In the genomic region with DNA sequence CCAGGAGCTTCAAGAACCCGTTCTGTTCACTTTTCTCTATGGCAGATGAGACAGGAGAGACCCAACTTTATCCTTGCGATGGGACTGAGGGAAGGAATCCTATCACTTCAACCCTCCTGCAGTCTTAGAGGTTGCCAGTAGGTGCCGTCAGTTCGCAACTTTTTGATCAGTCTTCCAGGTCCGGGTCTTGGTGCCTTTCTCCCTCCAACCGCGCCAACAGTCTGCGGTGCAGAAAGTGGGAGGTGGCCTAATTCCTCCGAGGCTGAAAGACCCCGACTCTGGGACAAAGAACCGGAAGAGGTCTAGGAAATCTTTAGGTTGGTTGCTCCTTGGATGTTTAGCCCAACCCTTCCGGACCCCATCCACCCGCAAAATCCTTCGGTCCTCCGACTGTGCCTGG, we compare ENCODE assay signal across 8 mouse cellular contexts. TPM values are rescaled to one million over a fixed set of nuclear protein-coding genes. Genes with fewer than 3 reads are reported as not detected.
DNase-seq lines count a peak whose midpoint lies in the region; ATAC-seq and TF ChIP-seq lines count a peak whose summit lies in the region.

No protein-coding gene starts in this region.

- H3K36me3 ChIP-seq in erythroblast, embryonic 14.5 days (ENCODE audit: control insufficient read depth) = no peaks in the 10 kb centered on the region
- no peaks in the 10 kb centered on the region for H3K36me3 ChIP-seq in intestine, postnatal 0 days (ENCODE audit: control insufficient read depth, insufficient read depth)
- H3K36me3 ChIP-seq in limb, embryonic 10.5 days = peaks cover 22% of the 10 kb centered on the region
- H3K36me3 ChIP-seq in midbrain, embryonic 12.5 days = no peaks in the 10 kb centered on the region

- peak; percentile 90 for TF ChIP-seq CTCF in intestine, postnatal 0 days (IDR thresholded peaks at IDR 0.05; ENCODE audit: low read depth)

- peak overlapping the region; percentile 27 for H3K4me3 ChIP-seq in erythroblast, embryonic 14.5 days (replicated peaks)
- peak overlapping the region; percentile 47 for H3K4me3 ChIP-seq in intestine, postnatal 0 days (ENCODE audit: low read depth, low read length)
- H3K4me3 ChIP-seq in limb, embryonic 10.5 days = peak overlapping the region; percentile 89
- peak overlapping the region; percentile 51 for H3K4me3 ChIP-seq in midbrain, embryonic 12.5 days

- no peak; the same call in 1 of the 2 replicates for ATAC-seq in erythroblast, adult 5-6 weeks (replicated peaks; ENCODE audit: low FRiP score, poor library complexity, severe bottlenecking)
- peak; percentile 50 for ATAC-seq in granulocyte monocyte progenitor cell, adult 5-6 weeks (replicated peaks; ENCODE audit: poor library complexity, severe bottlenecking)
- peak; percentile 53; the same call in 1 of the 2 replicates for ATAC-seq in intestine, postnatal 0 days
- peak; percentile 81 for ATAC-seq in midbrain, embryonic 12.5 days (ENCODE audit: low FRiP score, low read depth)

- peaks cover 11% of the 10 kb centered on the region for H3K9me3 ChIP-seq in erythroblast, embryonic 14.5 days (ENCODE audit: control insufficient read depth, low read length)
- no peaks in the 10 kb centered on the region for H3K9me3 ChIP-seq in intestine, postnatal 0 days (ENCODE audit: control insufficient read depth)
- no peaks in the 10 kb centered on the region for H3K9me3 ChIP-seq in limb, embryonic 10.5 days (replicated peaks)
- H3K9me3 ChIP-seq in midbrain, embryonic 12.5 days = no peaks in the 10 kb centered on the region

- DNase-seq in embryo, embryonic 11 days = peak; percentile 95
- DNase-seq in limb, embryonic 10.5 days (ENCODE audit: low spot score) = peak; percentile 85
- DNase-seq in skeletal muscle tissue, adult 2 months (ENCODE audit: low read depth, low spot score) = peak; percentile 66

- H3K4me2 ChIP-seq in intestine, postnatal 0 days (replicated peaks; ENCODE audit: low read depth) = peak overlapping the region; percentile 92
- H3K4me2 ChIP-seq in midbrain, embryonic 12.5 days (replicated peaks) = peak overlapping the region; percentile 94

- peak overlapping the region; percentile 34; the same call in 1 of the 2 replicates for H3K9ac ChIP-seq in intestine, postnatal 0 days (ENCODE audit: low read depth, low read length)
- H3K9ac ChIP-seq in midbrain, embryonic 12.5 days (replicated peaks) = peak overlapping the region; percentile 80

- peaks cover 15% of the 10 kb centered on the region for H3K4me1 ChIP-seq in erythroblast, embryonic 14.5 days (ENCODE audit: control insufficient read depth)
- 0 out of 2 replicates have a peak, but pooled peaks cover 9% of the 10 kb centered on the region for H3K4me1 ChIP-seq in intestine, postnatal 0 days (replicated peaks; ENCODE audit: control insufficient read depth, insufficient read depth, low read length)
- peaks cover 57% of the 10 kb centered on the region for H3K4me1 ChIP-seq in limb, embryonic 10.5 days
- H3K4me1 ChIP-seq in midbrain, embryonic 12.5 days = peaks cover 25% of the 10 kb centered on the region

- under 1% methylated on average over 15 of the region's 15 CpGs for WGBS in intestine, postnatal 0 days
- WGBS in limb, embryonic 10.5 days = under 1% methylated on average over 15 of the region's 15 CpGs
- WGBS in midbrain, embryonic 12.5 days = under 1% methylated on average over 15 of the region's 15 CpGs

- peak overlapping the region; percentile 46 for H3K27ac ChIP-seq in intestine, postnatal 0 days (ENCODE audit: low read depth, low read length)
- H3K27ac ChIP-seq in limb, embryonic 10.5 days = peak overlapping the region; percentile 97
- peak overlapping the region; percentile 86 for H3K27ac ChIP-seq in midbrain, embryonic 12.5 days (replicated peaks)

- H3K27me3 ChIP-seq in erythroblast, embryonic 14.5 days (ENCODE audit: control insufficient read depth) = peaks cover 87% of the 10 kb centered on the region
- 0 out of 2 replicates have a peak, but pooled peaks cover 3% of the 10 kb centered on the region for H3K27me3 ChIP-seq in intestine, postnatal 0 days (replicated peaks; ENCODE audit: control insufficient read depth, insufficient read depth, low read length)
- H3K27me3 ChIP-seq in limb, embryonic 10.5 days (ENCODE audit: low read depth, poor library complexity, severe bottlenecking) = no peaks in the 10 kb centered on the region
- H3K27me3 ChIP-seq in midbrain, embryonic 12.5 days = 0 out of 2 replicates have a peak, but pooled peaks cover 7% of the 10 kb centered on the region

RNA-seq across cellular contexts. Expression of gene Igfbp4, which starts 1.3 kb away (rescaled TPM):
- polyA plus RNA-seq in erythroblast, embryonic 14.5 days (2012) = 2.0 and 2.9 TPM in 2 replicates
- 10.8 and 29.7 TPM in 2 replicates for total RNA-seq in erythroblast, adult 5-6 weeks (2015; ENCODE audit: low replicate concordance)
- total RNA-seq in erythroblast, adult 5-6 weeks (2017; ENCODE audit: low replicate concordance) = 26.1 and 41.5 TPM in 2 replicates
- total RNA-seq in granulocyte monocyte progenitor cell, adult 5-6 weeks (2014; fragmentation: Nextera tagmentation) = 236 and 288 TPM in 2 replicates
- 279 and 410 TPM in 2 replicates for total RNA-seq in granulocyte monocyte progenitor cell, adult 5-6 weeks (2017)
- polyA plus RNA-seq in intestine, postnatal 0 days (2015; fragmentation: Nextera tagmentation; extraction: Ambion mirVana) = 174 and 176 TPM in 2 replicates
- 899 and 1,008 TPM in 2 replicates for polyA plus RNA-seq in limb, embryonic 10.5 days (2016; fragmentation: Nextera tagmentation; extraction: Ambion mirVana)
- 246 and 322 TPM in 2 replicates for polyA plus RNA-seq in midbrain, embryonic 12.5 days (2016; fragmentation: Nextera tagmentation; extraction: Ambion mirVana)

RNA-seq across cellular contexts. Expression of gene Top2a, which starts 15.8 kb away (rescaled TPM):
- polyA plus RNA-seq in erythroblast, embryonic 14.5 days (2012) = 5.6 and 7.1 TPM in 2 replicates
- total RNA-seq in erythroblast, adult 5-6 weeks (2015; ENCODE audit: low replicate concordance) = 132 and 152 TPM in 2 replicates
- 334 and 394 TPM in 2 replicates for total RNA-seq in erythroblast, adult 5-6 weeks (2017; ENCODE audit: low replicate concordance)
- 216 and 220 TPM in 2 replicates for total RNA-seq in granulocyte monocyte progenitor cell, adult 5-6 weeks (2014; fragmentation: Nextera tagmentation)
- total RNA-seq in granulocyte monocyte progenitor cell, adult 5-6 weeks (2017) = 674 and 681 TPM in 2 replicates
- 40.9 and 41.8 TPM in 2 replicates for polyA plus RNA-seq in intestine, postnatal 0 days (2015; fragmentation: Nextera tagmentation; extraction: Ambion mirVana)
- 291 and 354 TPM in 2 replicates for polyA plus RNA-seq in limb, embryonic 10.5 days (2016; fragmentation: Nextera tagmentation; extraction: Ambion mirVana)
- polyA plus RNA-seq in midbrain, embryonic 12.5 days (2016; fragmentation: Nextera tagmentation; extraction: Ambion mirVana) = 305 and 311 TPM in 2 replicates

RNA-seq across cellular contexts. Expression of gene Tns4, which starts 49.3 kb away (rescaled TPM):
- polyA plus RNA-seq in erythroblast, embryonic 14.5 days (2012) = not detected in 2 replicates
- 0.77 TPM in 1 of 2 replicates, not detected in the other for total RNA-seq in erythroblast, adult 5-6 weeks (2015; ENCODE audit: low replicate concordance)
- total RNA-seq in erythroblast, adult 5-6 weeks (2017; ENCODE audit: low replicate concordance) = 0.42 TPM in 1 of 2 replicates, not detected in the other
- 2.8 and 3.0 TPM in 2 replicates for total RNA-seq in granulocyte monocyte progenitor cell, adult 5-6 weeks (2014; fragmentation: Nextera tagmentation)
- total RNA-seq in granulocyte monocyte progenitor cell, adult 5-6 weeks (2017) = 0.62 and 3.1 TPM in 2 replicates
- 0.39 and 0.53 TPM in 2 replicates for polyA plus RNA-seq in intestine, postnatal 0 days (2015; fragmentation: Nextera tagmentation; extraction: Ambion mirVana)
- polyA plus RNA-seq in limb, embryonic 10.5 days (2016; fragmentation: Nextera tagmentation; extraction: Ambion mirVana) = 0.74 and 1.4 TPM in 2 replicates
- polyA plus RNA-seq in midbrain, embryonic 12.5 days (2016; fragmentation: Nextera tagmentation; extraction: Ambion mirVana) = 0.12 and 0.19 TPM in 2 replicates

RNA-seq across cellular contexts. Expression of gene Gjd3, which starts 57.0 kb away (rescaled TPM):
- polyA plus RNA-seq in erythroblast, embryonic 14.5 days (2012) = not detected in 2 replicates
- total RNA-seq in erythroblast, adult 5-6 weeks (2015; ENCODE audit: low replicate concordance) = not detected in 2 replicates
- not detected in 2 replicates for total RNA-seq in erythroblast, adult 5-6 weeks (2017; ENCODE audit: low replicate concordance)
- not detected in 2 replicates for total RNA-seq in granulocyte monocyte progenitor cell, adult 5-6 weeks (2014; fragmentation: Nextera tagmentation)
- 1.8 TPM in 1 of 2 replicates, not detected in the other for total RNA-seq in granulocyte monocyte progenitor cell, adult 5-6 weeks (2017)
- 0.61 and 0.80 TPM in 2 replicates for polyA plus RNA-seq in intestine, postnatal 0 days (2015; fragmentation: Nextera tagmentation; extraction: Ambion mirVana)
- 0.24 and 0.29 TPM in 2 replicates for polyA plus RNA-seq in limb, embryonic 10.5 days (2016; fragmentation: Nextera tagmentation; extraction: Ambion mirVana)
- polyA plus RNA-seq in midbrain, embryonic 12.5 days (2016; fragmentation: Nextera tagmentation; extraction: Ambion mirVana) = 0.67 and 0.80 TPM in 2 replicates

Comparison
In these comparisons a context has a peak if more than half of its experiments do, and no peak if none do; other contexts are left out.
1. H3K4me3 ChIP-seq: peak in every context shown above with its lines; median percentile 89 in limb, embryonic 10.5 days; 51 in midbrain, embryonic 12.5 days; 47 in intestine, postnatal 0 days; 27 in erythroblast, embryonic 14.5 days.
2. H3K27ac ChIP-seq: peak in every context shown above with its lines; median percentile 97 in limb, embryonic 10.5 days; 86 in midbrain, embryonic 12.5 days; 46 in intestine, postnatal 0 days.
3. RNA of gene Igfbp4, which starts 1.3 kb away (polyA plus RNA-seq): 899 to 1,008 TPM in limb, embryonic 10.5 days, 246 to 322 TPM in midbrain, embryonic 12.5 days and 174 to 176 TPM in intestine, postnatal 0 days; 2.0 to 2.9 TPM in erythroblast, embryonic 14.5 days; every median in the first group is over 10 times any median in the second.
4. Peak in every context shown above with its lines, with median percentiles within 50 percentile points of each other: DNase-seq.